Mouse (Mus musculus): ENCODE measurements around the gene Ugt1a5. TPM values are rescaled to one million over a fixed set of nuclear protein-coding genes. Genes with fewer than 3 reads are reported as not detected.

Ugt1a5 gene
- total and polyA plus RNA-seq, 2 experiments from 2014 or later = not detected

GRCm38 (mm10) chr1:88227482-88227881 lies 61.7 kb downstream of the Ugt1a5 start:
- H3K27me3 ChIP-seq (ENCODE audit: control insufficient read depth, insufficient read depth, low read length) = no peaks in the 10 kb centered on the region
- no peaks in the 10 kb centered on the region for H3K36me3 ChIP-seq (replicated peaks; ENCODE audit: control insufficient read depth, insufficient read depth, low read length)
- H3K27ac ChIP-seq (ENCODE audit: low read depth) = no peak overlapping the region
- no peaks in the 10 kb centered on the region for H3K4me1 ChIP-seq (ENCODE audit: control insufficient read depth, insufficient read depth)
- no peak for DNase-seq (ENCODE audit: low spot score)
- no peak overlapping the region for H3K9ac ChIP-seq (replicated peaks; ENCODE audit: low read depth, low read length)
- TF ChIP-seq EP300 (IDR thresholded peaks at IDR 0.05; ENCODE audit: low read depth) (no peak), CTCF (IDR thresholded peaks at IDR 0.05; ENCODE audit: low read depth) (no peak)
- H3K4me3 ChIP-seq (ENCODE audit: low read depth, low read length) = no peak overlapping the region
- H3K4me2 ChIP-seq (ENCODE audit: low read depth, low read length) = no peak overlapping the region
- ATAC-seq (ENCODE audit: insufficient read depth, low read depth) = no peak
- H3K9me3 ChIP-seq (replicated peaks; ENCODE audit: control insufficient read depth, low read length) = peaks cover 71% of the 10 kb centered on the region
- 46% methylated on average over 2 of the region's 2 CpGs for WGBS

- Histone ChIP-seq H3K9ac (replicated peaks; ENCODE audit: low read depth, low read length) (no peak overlapping the region), H3K36me3 (replicated peaks; ENCODE audit: control insufficient read depth, insufficient read depth, low read length) (no peaks in the 10 kb centered on the region), H3K4me2 (ENCODE audit: low read depth, low read length) (no peak overlapping the region), H3K4me3 (ENCODE audit: low read depth, low read length) (no peak overlapping the region), H3K9me3 (replicated peaks; ENCODE audit: control insufficient read depth, low read length) (peaks cover 77% of the 10 kb centered on the region), H3K4me1 (ENCODE audit: control insufficient read depth, insufficient read depth) (no peaks in the 10 kb centered on the region), H3K27ac (ENCODE audit: low read depth) (no peak overlapping the region), H3K27me3 (ENCODE audit: control insufficient read depth, insufficient read depth, low read length) (no peaks in the 10 kb centered on the region)
- DNase-seq (ENCODE audit: low spot score) = no peak
- WGBS = 59% methylated on average over 7 of the region's 7 CpGs
- no peak for ATAC-seq (ENCODE audit: insufficient read depth, low read depth)
- TF ChIP-seq EP300 (IDR thresholded peaks at IDR 0.05; ENCODE audit: low read depth) (no peak), CTCF (IDR thresholded peaks at IDR 0.05; ENCODE audit: low read depth) (no peak)
Measured at GRCm38 (mm10) chr1:88228121-88228520, 62.3 kb downstream of the Ugt1a5 start.

- Histone ChIP-seq H3K9me3 (replicated peaks; ENCODE audit: control insufficient read depth, low read length) (peaks cover 91% of the 10 kb centered on the region), H3K4me2 (ENCODE audit: low read depth, low read length) (no peak overlapping the region), H3K27ac (ENCODE audit: low read depth) (no peak overlapping the region), H3K4me3 (ENCODE audit: low read depth, low read length) (no peak overlapping the region), H3K9ac (replicated peaks; ENCODE audit: low read depth, low read length) (no peak overlapping the region), H3K36me3 (replicated peaks; ENCODE audit: control insufficient read depth, insufficient read depth, low read length) (no peaks in the 10 kb centered on the region), H3K27me3 (ENCODE audit: control insufficient read depth, insufficient read depth, low read length) (no peaks in the 10 kb centered on the region), H3K4me1 (ENCODE audit: control insufficient read depth, insufficient read depth) (no peaks in the 10 kb centered on the region)
- TF ChIP-seq CTCF (IDR thresholded peaks at IDR 0.05; ENCODE audit: low read depth) (no peak), EP300 (IDR thresholded peaks at IDR 0.05; ENCODE audit: low read depth) (no peak)
- no peak for DNase-seq (ENCODE audit: low spot score)
- WGBS = 61% methylated on average over 3 of the region's 3 CpGs
- ATAC-seq (ENCODE audit: insufficient read depth, low read depth) = no peak
Measured at GRCm38 (mm10) chr1:88229566-88229965, 63.8 kb downstream of the Ugt1a5 start.

- ATAC-seq (ENCODE audit: insufficient read depth, low read depth) (0 out of 2 replicates have a peak, but pooled peaks have one; percentile 2), DNase-seq (ENCODE audit: low spot score) (no peak)
- no peaks in the 10 kb centered on the region for H3K36me3 ChIP-seq (replicated peaks; ENCODE audit: control insufficient read depth, insufficient read depth, low read length)
- no peaks in the 10 kb centered on the region for H3K27me3 ChIP-seq (ENCODE audit: control insufficient read depth, insufficient read depth, low read length)
- 68% methylated on average over 5 of the region's 5 CpGs for WGBS
- no peaks in the 10 kb centered on the region for H3K4me1 ChIP-seq (ENCODE audit: control insufficient read depth, insufficient read depth)
- TF ChIP-seq CTCF (IDR thresholded peaks at IDR 0.05; ENCODE audit: low read depth) (no peak), EP300 (IDR thresholded peaks at IDR 0.05; ENCODE audit: low read depth) (no peak)
- no peak overlapping the region for H3K4me3 ChIP-seq (ENCODE audit: low read depth, low read length)
- no peak overlapping the region for H3K27ac ChIP-seq (ENCODE audit: low read depth)
- H3K9me3 ChIP-seq (replicated peaks; ENCODE audit: control insufficient read depth, low read length) = peaks cover 94% of the 10 kb centered on the region
- no peak overlapping the region for H3K4me2 ChIP-seq (ENCODE audit: low read depth, low read length)
- no peak overlapping the region for H3K9ac ChIP-seq (replicated peaks; ENCODE audit: low read depth, low read length)
Measured at GRCm38 (mm10) chr1:88229986-88230385, 64.2 kb downstream of the Ugt1a5 start.

- Histone ChIP-seq H3K27me3 (ENCODE audit: control insufficient read depth, insufficient read depth, low read length) (no peaks in the 10 kb centered on the region), H3K4me2 (ENCODE audit: low read depth, low read length) (no peak overlapping the region), H3K9ac (replicated peaks; ENCODE audit: low read depth, low read length) (no peak overlapping the region), H3K4me1 (ENCODE audit: control insufficient read depth, insufficient read depth) (no peaks in the 10 kb centered on the region), H3K36me3 (replicated peaks; ENCODE audit: control insufficient read depth, insufficient read depth, low read length) (no peaks in the 10 kb centered on the region), H3K4me3 (ENCODE audit: low read depth, low read length) (no peak overlapping the region), H3K27ac (ENCODE audit: low read depth) (no peak overlapping the region), H3K9me3 (replicated peaks; ENCODE audit: control insufficient read depth, low read length) (peaks cover 97% of the 10 kb centered on the region)
- ATAC-seq (ENCODE audit: insufficient read depth, low read depth) = no peak
- no peak for DNase-seq (ENCODE audit: low spot score)
- 63% methylated on average over 7 of the region's 7 CpGs for WGBS
- TF ChIP-seq EP300 (IDR thresholded peaks at IDR 0.05; ENCODE audit: low read depth) (no peak), CTCF (IDR thresholded peaks at IDR 0.05; ENCODE audit: low read depth) (no peak)
Measured at GRCm38 (mm10) chr1:88230421-88230820, 64.6 kb downstream of the Ugt1a5 start.

All from heart, postnatal 0 days (tissue).